Mouse (Mus musculus) forebrain, embryonic 13.5 days (tissue): Measurements from ENCODE around the gene Bbs4. TPM values are rescaled to one million over a fixed set of nuclear protein-coding genes. Genes with fewer than 3 reads are reported as not detected.
"Not testable (repeated sequence)": the region's sequence is repeated elsewhere in the genome, so short reads cannot be mapped to it uniquely, and the experiment has no call there.

Experiments used
- ATAC-seq: fragments of 200-750 bp; cut with Nextera tagmentation; 2 replicates; pipeline ENCODE4 v1.8.0; 2017
- H3K27ac ChIP-seq: fragments of 300-500 bp; sonication (generic); 2 replicates; pipeline ENCODE4 v1.5.1; 2015; ENCODE audit warnings: inconsistent platforms, mild to moderate bottlenecking, moderate library complexity
- H3K27me3 ChIP-seq: fragments of 300-500 bp; sonication (generic); 2 replicates; pipeline ENCODE4 v1.6.1; 2015; ENCODE audit warnings: mild to moderate bottlenecking, inconsistent platforms
- H3K36me3 ChIP-seq: fragments of 300-500 bp; sonication (generic); 2 replicates; pipeline ENCODE4 v1.6.1; 2015; ENCODE audit warnings: mild to moderate bottlenecking, inconsistent platforms; ENCODE audit not compliant: poor library complexity, severe bottlenecking
- H3K4me1 ChIP-seq: fragments of 300-500 bp; sonication (generic); 2 replicates; pipeline ENCODE4 v1.6.1; 2015; ENCODE audit warnings: inconsistent platforms
- H3K4me2 ChIP-seq: fragments of 300-500 bp; sonication (generic); 2 replicates; pipeline ENCODE4 v1.6.1; 2015; ENCODE audit warnings: inconsistent platforms, mild to moderate bottlenecking, moderate library complexity
- H3K4me3 ChIP-seq: fragments of 300-500 bp; sonication (generic); 2 replicates; pipeline ENCODE4 v1.5.1; 2015; ENCODE audit warnings: mild to moderate bottlenecking, inconsistent platforms
- H3K9ac ChIP-seq: fragments of 300-500 bp; sonication (generic); 2 replicates; pipeline ENCODE4 v1.6.1; 2015; ENCODE audit warnings: mild to moderate bottlenecking, inconsistent platforms
- H3K9me3 ChIP-seq: fragments of 300-500 bp; sonication (generic); replicated peaks from 2 replicates; pipeline ENCODE4 v1.6.1; 2016; ENCODE audit warnings: inconsistent platforms
- WGBS: fragments of 180-500 bp; shearing (Covaris S2); methylation state at CpG from one replicate; pipeline ENCODE4 v1.1.7; 2015; 5-methylcytosine and 5-hydroxymethylcytosine counted together
- polyA plus RNA-seq: library from polyadenylated mRNA; unstranded; fragments of >200 nt; fragmentation: Nextera tagmentation; extraction: Ambion mirVana; gene quantifications from 2 replicates; pipeline ENCODE4 v1.2.1, GENCODE M21; 2015

Gene Bbs4
- polyA plus RNA-seq = 33.5 and 42.7 TPM in 2 replicates

GRCm38 (mm10) chr9:59353253-59353639 lies at the start of gene Bbs4:
Gene Bbs4, minus strand, starts transcription at chr9:59353508.
- Histone ChIP-seq H3K27me3 (0 out of 2 replicates have a peak, but pooled peaks cover 3% of the 10 kb centered on the region), H3K4me1 (peaks cover 11% of the 10 kb centered on the region), H3K4me2 (peak within 1 kb of the TSS; percentile 65), H3K27ac (peak within 1 kb of the TSS; percentile 73), H3K4me3 (peak within 1 kb of the TSS; percentile 82), H3K36me3 (no peaks in the 10 kb centered on the region), H3K9me3 (no peaks in the 10 kb centered on the region), H3K9ac (peak within 1 kb of the TSS; percentile 91)
- ATAC-seq = peak; percentile 92
- under 1% methylated on average over 31 of the region's 32 CpGs for WGBS

- H3K36me3 ChIP-seq = peaks cover 37% of the 10 kb centered on the region
- no peak overlapping the region for H3K27ac ChIP-seq
- WGBS = 93% methylated on average over 4 of the region's 4 CpGs
- H3K4me3 ChIP-seq = no peak overlapping the region
- no peaks in the 10 kb centered on the region for H3K9me3 ChIP-seq
- no peaks in the 10 kb centered on the region for H3K4me1 ChIP-seq
- H3K9ac ChIP-seq = no peak overlapping the region
- no peak overlapping the region for H3K4me2 ChIP-seq
- no peak for ATAC-seq
- H3K27me3 ChIP-seq = no peaks in the 10 kb centered on the region
Measured at GRCm38 (mm10) chr9:59389086-59389485, 35.8 kb upstream of the Bbs4 start.

DNA sequence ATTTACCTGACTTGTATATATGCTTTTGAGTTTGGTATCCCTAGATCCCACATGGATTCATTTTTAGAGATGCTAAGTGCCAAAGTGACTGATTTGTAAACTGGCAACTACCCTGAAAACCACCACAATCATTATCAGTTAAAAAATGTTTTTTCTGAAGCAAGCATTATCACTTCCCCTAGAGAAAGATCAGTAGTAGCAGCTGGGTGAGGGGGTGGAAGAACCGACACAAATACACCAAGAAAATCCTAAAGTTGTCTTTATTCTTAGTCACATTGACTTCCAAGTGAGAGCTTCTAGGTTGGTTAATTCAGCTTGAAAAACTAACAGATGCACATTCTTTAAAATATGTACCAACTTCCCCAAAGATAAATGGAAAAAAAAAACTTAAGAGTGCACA lies 35.0 kb upstream of the Bbs4 start:
- peaks cover 31% of the 10 kb centered on the region for H3K36me3 ChIP-seq
- 88% methylated on average over 1 of the region's 1 CpGs for WGBS
- no peak overlapping the region for H3K9ac ChIP-seq
- no peak overlapping the region for H3K27ac ChIP-seq
- no peak overlapping the region for H3K4me3 ChIP-seq
- no peaks in the 10 kb centered on the region for H3K4me1 ChIP-seq
- no peak for ATAC-seq
- H3K9me3 ChIP-seq = no peaks in the 10 kb centered on the region
- no peak overlapping the region for H3K4me2 ChIP-seq
- no peaks in the 10 kb centered on the region for H3K27me3 ChIP-seq

DNA sequence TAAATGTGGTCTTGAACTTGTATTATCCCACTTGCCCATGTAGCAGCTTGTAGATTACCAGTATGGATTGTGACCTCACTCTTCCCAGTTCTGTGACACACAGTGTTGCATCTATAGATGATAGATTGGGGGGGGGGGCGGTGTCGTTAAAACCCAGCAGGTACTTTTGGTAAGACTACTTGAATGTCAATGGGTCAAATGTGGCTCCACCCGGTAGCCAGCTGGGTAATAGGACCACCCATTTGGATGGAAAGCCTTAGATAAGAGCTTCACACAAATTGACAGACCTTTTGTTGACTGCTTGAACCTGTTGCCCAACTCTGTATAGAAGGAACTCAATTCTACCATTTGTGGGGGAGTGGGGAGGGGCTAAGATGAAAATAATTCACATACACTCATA lies 34.2 kb upstream of the Bbs4 start:
- H3K27ac ChIP-seq = no peak overlapping the region
- no peak overlapping the region for H3K4me2 ChIP-seq
- H3K9me3 ChIP-seq = no peaks in the 10 kb centered on the region
- no peaks in the 10 kb centered on the region for H3K4me1 ChIP-seq
- WGBS = 66% methylated on average over 3 of the region's 3 CpGs
- no peak for ATAC-seq
- H3K4me3 ChIP-seq = no peak overlapping the region
- H3K9ac ChIP-seq = no peak overlapping the region
- H3K27me3 ChIP-seq = no peaks in the 10 kb centered on the region
- peaks cover 22% of the 10 kb centered on the region for H3K36me3 ChIP-seq

DNA sequence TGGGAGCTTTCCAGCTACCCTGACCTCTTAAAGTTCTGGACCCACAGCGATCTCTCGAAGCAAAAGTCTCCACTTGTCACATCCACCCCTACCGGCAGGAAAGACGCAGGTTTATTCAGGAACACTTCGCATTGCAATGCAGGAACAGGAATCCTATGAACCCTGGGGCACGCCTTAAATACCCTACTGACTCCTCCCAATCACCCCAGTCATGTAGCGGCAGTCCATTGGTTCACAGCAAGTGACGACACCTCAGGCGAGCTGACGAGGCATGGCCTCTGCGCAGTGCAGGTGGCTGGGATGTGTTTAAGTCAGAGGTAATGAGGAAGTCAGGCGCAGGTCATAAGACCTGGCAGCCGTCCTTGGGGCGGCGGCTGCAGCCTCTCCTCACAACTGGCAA lies 22.3 kb upstream of the Bbs4 start:
- Histone ChIP-seq H3K9ac (no peak overlapping the region), H3K27ac (no peak overlapping the region), H3K4me1 (no peaks in the 10 kb centered on the region), H3K36me3 (no peaks in the 10 kb centered on the region), H3K4me3 (no peak overlapping the region), H3K27me3 (no peaks in the 10 kb centered on the region), H3K9me3 (peaks cover 11% of the 10 kb centered on the region; the same call in 1 of the 2 replicates), H3K4me2 (no peak overlapping the region)
- ATAC-seq = no peak
- WGBS = 93% methylated on average over 15 of the region's 15 CpGs

DNA sequence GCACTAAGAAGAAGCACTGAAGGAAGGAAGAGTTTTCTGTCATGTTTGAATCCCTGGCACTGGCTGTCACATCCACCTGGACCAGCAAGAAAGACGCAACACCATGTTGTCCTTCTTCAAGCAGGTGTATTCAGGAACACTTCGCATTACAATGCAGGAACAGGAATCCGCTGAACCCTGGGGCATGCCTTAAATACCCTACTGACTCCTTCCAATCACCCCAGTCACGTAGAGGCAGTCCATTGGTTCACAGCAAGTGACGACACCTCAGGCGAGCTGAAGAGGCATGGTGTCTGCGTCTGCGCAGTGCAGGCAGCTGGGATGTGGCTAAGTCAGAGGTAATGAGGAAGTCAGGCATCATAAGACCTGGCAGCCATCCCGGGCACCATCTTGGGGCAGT lies 16.3 kb upstream of the Bbs4 start:
- ATAC-seq = no peak
- Histone ChIP-seq H3K36me3 (no peaks in the 10 kb centered on the region), H3K9me3 (peaks cover 11% of the 10 kb centered on the region; the same call in 1 of the 2 replicates), H3K27ac (no peak overlapping the region), H3K27me3 (no peaks in the 10 kb centered on the region), H3K4me3 (no peak overlapping the region), H3K4me1 (no peaks in the 10 kb centered on the region), H3K9ac (no peak overlapping the region), H3K4me2 (no peak overlapping the region)
- 92% methylated on average over 9 of the region's 9 CpGs for WGBS

- H3K4me3 ChIP-seq = no peak overlapping the region
- H3K9me3 ChIP-seq = peaks cover 11% of the 10 kb centered on the region; the same call in 1 of the 2 replicates
- H3K4me2 ChIP-seq = no peak overlapping the region
- no peaks in the 10 kb centered on the region for H3K27me3 ChIP-seq
- H3K36me3 ChIP-seq = no peaks in the 10 kb centered on the region
- no peak overlapping the region for H3K9ac ChIP-seq
- no peak overlapping the region for H3K27ac ChIP-seq
- 85% methylated on average over 5 of the region's 5 CpGs for WGBS
- ATAC-seq = no peak
- H3K4me1 ChIP-seq = no peaks in the 10 kb centered on the region
Measured at GRCm38 (mm10) chr9:59369220-59369619, 15.9 kb upstream of the Bbs4 start.

DNA sequence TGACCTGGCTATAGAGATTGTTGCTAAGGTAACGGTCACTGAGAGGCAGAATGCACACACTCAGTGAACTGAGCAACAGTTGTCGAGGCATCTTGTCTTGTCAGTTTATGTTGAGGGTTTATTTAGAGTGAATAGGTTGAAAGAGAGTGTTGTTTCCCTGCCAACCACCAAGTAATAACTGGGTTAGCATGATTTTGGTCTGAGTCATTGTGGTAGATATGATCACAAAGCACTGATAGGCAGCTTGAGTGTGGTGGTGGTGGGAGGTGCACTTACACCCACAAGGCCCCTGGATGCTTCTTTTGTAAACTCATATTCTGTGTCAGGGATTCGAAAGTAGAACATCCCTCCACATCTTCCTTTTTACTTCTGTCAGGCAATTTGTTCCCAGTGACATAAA lies 7.2 kb upstream of the Bbs4 start:
- ATAC-seq, H3K27me3 ChIP-seq, H3K27ac ChIP-seq, H3K9ac ChIP-seq, H3K4me3 ChIP-seq, H3K4me1 ChIP-seq, H3K36me3 ChIP-seq, H3K4me2 ChIP-seq, H3K9me3 ChIP-seq: not testable (repeated sequence)
- 81% methylated on average over 2 of the region's 3 CpGs for WGBS

DNA sequence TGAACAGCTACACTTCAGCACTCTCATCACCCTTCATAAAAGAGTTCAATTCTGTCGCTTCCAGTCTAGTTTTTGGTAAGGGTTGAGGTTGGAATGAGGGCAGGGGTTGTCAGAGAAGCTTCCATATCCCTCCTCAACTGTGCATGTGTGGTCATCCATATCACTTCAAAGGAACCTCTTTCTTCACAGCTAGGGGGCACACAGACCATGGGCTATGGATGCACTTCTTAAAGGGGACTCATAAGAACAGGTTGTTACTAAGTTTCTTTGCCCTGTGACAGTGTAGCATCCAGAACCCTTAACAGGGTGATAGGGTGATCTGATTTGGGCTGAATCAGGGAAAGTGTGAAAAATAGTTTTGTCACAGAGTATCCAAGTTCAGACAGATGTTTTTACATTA lies 4.7 kb upstream of the Bbs4 start:
- H3K9ac ChIP-seq, H3K27me3 ChIP-seq, H3K4me2 ChIP-seq, H3K9me3 ChIP-seq, H3K4me1 ChIP-seq, H3K4me3 ChIP-seq, H3K36me3 ChIP-seq, H3K27ac ChIP-seq, ATAC-seq: not testable (repeated sequence)
- WGBS = 61% methylated on average over 1 of the region's 1 CpGs

GRCm38 (mm10) chr9:59352586-59353252 lies 589 bp downstream of the Bbs4 start:
- H3K4me3 ChIP-seq = peak overlapping the region; percentile 82
- H3K9me3 ChIP-seq = no peaks in the 10 kb centered on the region
- no peak for ATAC-seq
- H3K4me2 ChIP-seq = peak overlapping the region; percentile 65
- 11% methylated on average over 15 of the region's 15 CpGs for WGBS
- H3K27ac ChIP-seq = peak overlapping the region; percentile 73
- peak overlapping the region; percentile 91 for H3K9ac ChIP-seq
- H3K27me3 ChIP-seq = 0 out of 2 replicates have a peak, but pooled peaks cover 3% of the 10 kb centered on the region
- H3K4me1 ChIP-seq = peaks cover 11% of the 10 kb centered on the region
- no peaks in the 10 kb centered on the region for H3K36me3 ChIP-seq

- no peak overlapping the region for H3K4me2 ChIP-seq
- H3K36me3 ChIP-seq = peaks cover 29% of the 10 kb centered on the region
- WGBS = 86% methylated on average over 2 of the region's 2 CpGs
- H3K4me3 ChIP-seq = no peak overlapping the region
- H3K9me3 ChIP-seq = no peaks in the 10 kb centered on the region
- H3K27ac ChIP-seq = no peak overlapping the region
- no peaks in the 10 kb centered on the region for H3K4me1 ChIP-seq
- H3K27me3 ChIP-seq = no peaks in the 10 kb centered on the region
- H3K9ac ChIP-seq = no peak overlapping the region
- no peak for ATAC-seq
Measured at GRCm38 (mm10) chr9:59346176-59346575, 7.1 kb downstream of the Bbs4 start.

GRCm38 (mm10) chr9:59340002-59340401 lies 13.3 kb downstream of the Bbs4 start:
- Histone ChIP-seq H3K4me1 (no peaks in the 10 kb centered on the region), H3K36me3 (peaks cover 49% of the 10 kb centered on the region)
- 87% methylated on average over 9 of the region's 9 CpGs for WGBS

DNA sequence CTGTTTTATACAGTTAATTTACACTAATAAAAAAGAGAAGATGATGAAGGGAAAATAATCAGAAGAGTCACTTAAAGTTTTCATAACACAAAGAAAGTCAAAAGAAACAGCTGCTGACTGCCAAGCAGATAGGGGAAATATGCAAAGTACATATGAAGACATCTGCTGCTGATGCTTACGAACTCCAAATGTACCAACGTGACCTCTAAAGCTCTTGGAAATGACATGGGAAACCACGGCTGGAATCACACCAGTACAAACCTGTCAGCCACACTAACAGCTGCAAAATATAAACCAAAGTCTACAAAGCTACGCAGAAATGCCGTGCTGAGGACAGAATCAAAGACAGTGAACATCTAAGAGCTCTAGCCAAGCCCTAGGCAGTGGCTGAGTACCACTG lies 14.2 kb downstream of the Bbs4 start:
- no peaks in the 10 kb centered on the region for H3K27me3 ChIP-seq
- H3K9me3 ChIP-seq = no peaks in the 10 kb centered on the region
- no peak overlapping the region for H3K27ac ChIP-seq
- no peak overlapping the region for H3K9ac ChIP-seq
- WGBS = 88% methylated on average over 5 of the region's 5 CpGs
- H3K4me3 ChIP-seq = no peak overlapping the region
- H3K36me3 ChIP-seq = peaks cover 49% of the 10 kb centered on the region
- no peaks in the 10 kb centered on the region for H3K4me1 ChIP-seq
- ATAC-seq = no peak
- no peak overlapping the region for H3K4me2 ChIP-seq

More at GRCm38 (mm10) chr9:59340002-59340401, 13.3 kb downstream of the Bbs4 start:
- no peak overlapping the region for H3K9ac ChIP-seq
- no peaks in the 10 kb centered on the region for H3K9me3 ChIP-seq
- no peak for ATAC-seq
- H3K4me3 ChIP-seq = no peak overlapping the region
- H3K27me3 ChIP-seq = no peaks in the 10 kb centered on the region
- H3K27ac ChIP-seq = no peak overlapping the region
- H3K4me2 ChIP-seq = no peak overlapping the region
